Mouse (Mus musculus): ENCODE data around the gene Enpp3.

Enpp3 gene

GRCm38 (mm10) chr10:24842676-24843075 is at the start of gene Enpp3:
Gene Enpp3, minus strand, starts transcription at chr10:24842823.
- in situ Hi-C loops (cut with MboI, MseI): no loop called here

DNA sequence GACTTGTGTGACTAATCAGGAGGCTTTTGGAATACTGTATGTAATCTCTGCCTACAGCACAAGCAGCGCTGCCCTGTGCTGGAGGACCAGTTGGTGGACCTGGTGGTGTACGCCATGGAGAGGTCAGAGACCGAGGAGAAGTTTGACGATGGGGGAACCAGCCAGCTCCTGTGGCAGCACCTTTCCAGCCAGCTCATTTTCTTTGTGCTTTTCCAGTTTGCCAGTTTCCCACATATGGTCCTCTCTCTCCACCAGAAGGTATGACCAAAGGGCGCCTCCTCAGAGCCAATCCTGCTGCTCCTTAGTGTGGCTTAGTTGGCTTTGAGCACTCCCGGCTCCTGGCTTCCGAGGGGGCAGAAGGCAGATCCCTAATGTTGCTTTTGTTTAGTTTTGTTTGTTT is 45.7 kb upstream of the Enpp3 start:
- in situ Hi-C loops (cut with MboI, MseI): no loop called here

DNA sequence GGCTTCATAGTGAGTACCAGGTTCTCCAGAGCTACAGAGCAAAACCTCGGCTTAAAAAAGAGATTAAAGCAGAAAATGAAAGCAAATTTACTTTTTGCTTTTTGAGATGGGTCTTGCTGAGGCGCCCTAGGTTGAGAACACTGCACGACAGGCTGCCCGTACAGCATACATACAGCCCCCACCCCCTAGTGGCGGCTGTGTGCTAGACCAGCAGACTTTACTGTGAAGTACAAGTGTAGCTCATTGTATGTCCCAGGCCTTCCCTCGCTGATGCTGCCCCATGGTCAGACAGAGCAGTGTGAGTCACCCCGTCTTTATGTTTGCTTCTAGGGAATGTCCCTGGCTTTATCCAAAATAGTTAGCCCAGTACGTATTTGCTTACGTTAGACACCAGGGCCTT is 43.4 kb upstream of the Enpp3 start:
- in situ Hi-C loops (cut with MboI, MseI): no loop called here

- in situ Hi-C loops (cut with MboI, MseI): no loop called here
These were observed 31.0 kb upstream of the Enpp3 start for GRCm38 (mm10) chr10:24873624-24874023.

DNA sequence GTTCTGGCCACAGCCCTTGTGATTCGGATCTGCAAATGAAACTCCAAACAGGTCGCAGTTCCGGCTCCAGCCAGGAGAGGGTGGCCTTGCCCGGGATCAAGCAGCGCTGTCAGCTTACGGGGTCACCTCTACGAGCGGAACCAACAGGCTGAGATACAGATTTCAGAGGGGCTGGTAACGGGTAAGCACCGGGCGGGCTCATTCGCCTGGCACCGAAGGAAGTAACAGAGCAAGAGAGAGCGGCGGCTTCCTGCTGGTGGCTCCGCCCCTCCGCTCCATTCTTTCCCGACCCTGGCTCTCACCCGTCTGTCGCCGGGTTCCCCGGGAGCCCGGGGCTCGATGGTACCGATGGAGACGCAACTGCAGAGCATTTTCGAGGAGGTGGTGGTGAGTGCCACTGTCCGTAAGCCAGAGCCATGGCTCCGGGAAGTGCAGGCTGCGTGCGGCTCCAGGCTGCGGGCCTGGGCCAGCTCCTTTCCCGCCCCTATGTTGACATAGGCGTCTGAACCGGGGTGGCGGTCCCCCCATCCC is 27.2 kb upstream of the Enpp3 start, which contains the start of gene Med23:
TSS of gene Med23 (plus strand) at position 227 of the 531 bp plus-strand sequence.
- in situ Hi-C loops (cut with MboI, MseI): no loop called here

DNA sequence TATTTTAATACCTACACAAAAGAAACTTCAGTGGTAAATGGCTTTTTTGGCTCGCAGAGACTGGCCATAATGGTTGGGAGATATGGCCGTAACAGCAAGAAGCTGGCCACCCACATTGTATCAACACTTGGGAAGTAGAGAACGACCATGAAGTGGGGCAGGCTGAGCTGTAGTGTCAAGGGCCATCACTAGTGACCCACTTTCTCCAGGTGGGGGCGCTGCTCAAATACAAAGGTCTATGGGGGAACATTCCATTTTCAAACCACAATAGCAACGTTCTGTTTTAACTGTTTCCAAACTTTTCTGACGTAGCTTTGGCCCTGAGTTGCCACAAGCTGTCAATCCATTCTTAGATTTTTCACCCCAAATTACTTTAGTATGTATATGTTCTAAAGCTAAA is 21.8 kb upstream of the Enpp3 start:
- in situ Hi-C loops (cut with MboI, MseI): no loop called here

DNA sequence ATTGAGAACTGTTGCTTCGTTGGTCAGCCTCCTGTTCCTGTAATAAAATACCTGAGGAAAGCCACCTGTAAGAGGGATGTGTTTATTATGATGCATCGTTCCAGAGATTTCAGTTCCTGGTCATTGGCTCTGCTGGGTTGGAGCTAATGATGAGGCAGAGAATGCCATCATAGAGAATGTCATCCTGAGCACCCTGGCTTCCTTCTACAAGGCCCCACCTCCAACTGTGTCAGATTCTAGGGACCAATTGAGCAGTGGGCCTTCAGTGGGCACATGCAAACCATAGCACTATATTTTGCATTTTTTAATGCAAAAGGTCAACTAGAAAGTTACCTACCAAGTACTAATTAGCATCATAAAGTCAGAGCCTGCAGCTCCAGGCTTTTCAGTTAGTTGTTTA is 20.5 kb upstream of the Enpp3 start:
- in situ Hi-C loops (cut with MboI, MseI): no loop called here

- in situ Hi-C loops (cut with MboI, MseI): no loop called here
These were observed 625 bp downstream of the Enpp3 start for GRCm38 (mm10) chr10:24841998-24842397.

- in situ Hi-C loops (cut with MboI, MseI): no loop called here
These were observed 1.8 kb downstream of the Enpp3 start for GRCm38 (mm10) chr10:24840795-24841194.

DNA sequence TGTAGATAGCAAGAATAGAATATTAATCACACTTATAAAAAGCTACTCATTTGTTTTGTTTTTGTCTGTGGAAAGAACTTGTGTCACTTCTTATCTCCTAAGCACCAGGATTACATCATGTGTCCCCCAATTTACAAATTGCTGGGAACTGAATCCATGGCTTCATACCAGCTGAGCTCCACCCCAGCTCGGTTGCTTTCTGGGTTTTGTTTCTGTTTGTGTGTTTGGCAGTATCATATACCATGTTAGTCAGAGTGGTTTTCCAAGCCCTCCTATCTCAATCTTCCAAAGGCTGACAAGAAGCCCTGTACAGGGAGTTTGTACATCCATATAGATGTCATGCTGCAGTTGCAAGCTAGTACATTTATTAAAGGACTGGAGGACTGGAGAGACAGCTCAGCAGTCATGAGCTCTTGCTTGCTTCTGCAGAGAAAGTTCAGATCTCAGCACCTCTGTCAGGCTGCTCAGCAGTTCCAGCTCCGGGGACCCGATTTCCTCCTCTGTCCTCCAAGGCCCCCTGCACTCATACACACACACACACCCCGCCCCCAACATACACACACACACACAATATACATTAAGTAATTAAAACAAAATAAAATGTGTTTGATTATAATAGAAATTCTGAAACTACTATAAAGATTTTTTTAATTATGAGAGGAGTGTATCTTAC is 6.1 kb downstream of the Enpp3 start:
- in situ Hi-C loops (cut with MboI, MseI): loop anchor here (5.0 kb wide), 1 partner anchor 99 kb away; no protein-coding TSS in a partner anchor

- in situ Hi-C loops (cut with MboI, MseI): loop anchor here (5.0 kb wide), 1 partner anchor 99 kb away; no protein-coding TSS in a partner anchor
These were observed 6.8 kb downstream of the Enpp3 start for GRCm38 (mm10) chr10:24835702-24836342.

GRCm38 (mm10) chr10:24834634-24835371 is 7.8 kb downstream of the Enpp3 start:
- in situ Hi-C loops (cut with MboI, MseI): loop anchor here (5.0 kb wide), 1 partner anchor 98 kb away; no protein-coding TSS in a partner anchor

DNA sequence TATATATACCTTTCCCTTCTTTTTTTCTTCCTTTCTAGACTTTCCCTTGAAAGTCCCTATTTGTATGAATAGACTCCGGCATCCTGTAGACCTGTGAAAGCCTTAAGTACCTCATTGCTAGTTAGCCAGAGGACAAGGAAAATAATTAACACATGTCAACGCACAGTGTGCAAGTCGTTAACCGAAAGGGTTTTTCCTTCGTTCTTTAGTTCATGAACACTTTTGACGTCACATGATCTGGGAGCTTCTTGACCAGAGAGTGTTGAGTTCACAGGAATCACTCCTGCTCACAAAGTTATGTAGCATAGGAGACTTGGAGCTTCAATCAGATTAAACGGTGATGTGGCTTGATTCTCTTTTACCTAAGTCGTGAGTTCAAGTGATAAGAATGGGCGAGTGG is 10.3 kb downstream of the Enpp3 start:
- in situ Hi-C loops (cut with MboI, MseI): no loop called here

DNA sequence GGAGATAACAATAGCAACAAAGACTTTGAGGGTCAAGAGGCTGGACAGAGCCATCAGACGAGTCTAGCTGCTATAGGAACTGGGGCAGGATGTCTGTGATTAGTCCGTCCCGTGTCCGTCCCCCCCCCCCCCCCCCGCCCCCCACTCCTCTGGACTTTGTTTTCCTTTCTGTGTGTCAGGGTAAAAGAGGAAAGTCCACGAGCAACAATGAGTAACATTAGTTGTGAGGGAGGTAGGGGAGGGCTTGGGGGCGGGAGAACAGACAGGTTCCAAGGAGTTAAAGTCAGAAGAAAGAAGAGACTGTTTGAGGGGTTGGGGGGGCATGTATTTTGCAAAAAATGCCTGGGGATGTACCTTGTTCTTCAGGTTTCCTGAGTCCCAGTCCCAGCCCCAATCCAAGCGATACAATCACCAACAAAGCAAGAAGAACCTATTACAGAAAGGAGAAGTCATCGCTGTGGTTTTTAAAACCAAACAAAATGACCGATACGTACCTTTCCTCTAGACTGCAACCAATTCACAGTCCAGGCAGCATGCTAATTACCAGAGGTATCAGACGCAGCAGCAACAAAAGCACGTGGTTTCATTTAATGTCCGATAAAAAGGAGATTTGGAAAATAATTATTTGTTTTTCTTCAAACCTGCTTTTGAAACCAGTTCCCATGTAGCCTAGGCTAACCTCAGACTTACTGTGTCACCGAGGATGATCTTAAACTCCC is 11.1 kb downstream of the Enpp3 start:
- in situ Hi-C loops (cut with MboI, MseI): no loop called here

DNA sequence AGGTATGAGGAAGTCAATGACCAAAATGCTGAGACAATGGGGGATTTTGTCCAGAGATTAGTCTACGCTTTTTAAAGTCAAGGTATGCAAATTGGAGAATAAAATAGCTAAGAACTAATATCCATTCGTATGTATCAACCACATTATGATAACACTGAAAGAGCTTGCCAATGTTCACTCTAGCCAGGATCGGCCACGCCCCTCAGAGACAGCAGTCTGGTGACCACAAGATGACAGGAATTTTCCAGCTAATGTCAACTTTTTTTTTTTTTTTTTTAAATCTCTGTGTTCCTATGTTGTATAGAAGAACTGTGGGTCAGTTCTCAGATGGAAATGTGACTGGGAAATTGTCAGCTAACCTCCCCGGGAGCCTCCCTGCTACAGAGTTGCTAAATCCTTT is 12.2 kb downstream of the Enpp3 start:
- in situ Hi-C loops (cut with MboI, MseI): no loop called here

- in situ Hi-C loops (cut with MboI, MseI): no loop called here
These were observed 14.5 kb downstream of the Enpp3 start for GRCm38 (mm10) chr10:24828136-24828535.

DNA sequence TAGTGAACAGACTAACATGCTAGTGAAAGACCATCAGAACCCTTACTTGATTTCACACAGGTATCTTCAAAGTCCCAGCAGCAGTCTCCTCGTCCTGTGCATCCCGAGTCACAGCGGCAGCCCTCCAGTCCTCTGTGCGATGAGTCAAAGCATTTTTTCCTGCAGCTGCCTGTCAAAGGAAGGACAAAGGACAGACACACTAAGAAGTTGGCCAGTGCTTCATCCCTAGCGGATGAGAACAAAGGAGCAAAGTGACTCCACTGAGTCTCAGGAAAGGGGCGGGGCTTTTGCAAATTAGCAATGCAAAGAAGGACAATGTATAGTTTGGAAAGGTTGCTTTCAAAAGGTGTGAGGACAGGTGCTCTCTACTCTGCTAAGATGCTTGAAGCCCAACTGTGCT is 16.5 kb downstream of the Enpp3 start:
- in situ Hi-C loops (cut with MboI, MseI): no loop called here

DNA sequence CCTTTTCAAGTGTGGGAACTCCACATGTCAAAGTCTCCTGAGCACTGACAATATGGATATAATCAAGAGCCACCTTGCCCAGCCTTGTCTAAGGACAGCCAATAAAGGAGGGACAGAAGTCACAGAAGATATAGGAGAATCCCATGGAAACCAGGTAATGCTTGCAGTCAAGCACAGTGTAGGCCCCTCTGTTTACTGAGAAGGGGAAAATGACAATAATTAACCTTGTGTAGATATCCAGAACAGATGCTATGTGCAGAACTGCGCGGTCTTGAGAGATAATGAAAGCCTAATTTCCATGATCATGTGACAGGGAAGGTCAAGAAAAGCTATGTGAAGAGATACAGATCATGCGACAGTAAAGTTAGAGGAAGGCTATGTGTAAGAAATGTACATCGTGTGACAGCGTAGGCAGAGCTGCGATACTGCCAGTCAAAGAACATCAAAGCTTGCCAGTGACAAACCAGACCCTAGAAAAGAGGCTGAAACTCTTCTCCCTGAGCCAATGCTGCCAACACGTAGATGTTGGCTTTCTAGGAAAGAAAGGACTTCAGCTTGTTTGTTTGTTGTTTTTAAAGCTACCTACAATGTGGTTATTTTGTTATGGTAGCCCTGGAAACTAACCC is 17.1 kb downstream of the Enpp3 start:
- in situ Hi-C loops (cut with MboI, MseI): no loop called here

GRCm38 (mm10) chr10:24824621-24825020 is 18.0 kb downstream of the Enpp3 start:
- in situ Hi-C loops (cut with MboI, MseI): no loop called here

DNA sequence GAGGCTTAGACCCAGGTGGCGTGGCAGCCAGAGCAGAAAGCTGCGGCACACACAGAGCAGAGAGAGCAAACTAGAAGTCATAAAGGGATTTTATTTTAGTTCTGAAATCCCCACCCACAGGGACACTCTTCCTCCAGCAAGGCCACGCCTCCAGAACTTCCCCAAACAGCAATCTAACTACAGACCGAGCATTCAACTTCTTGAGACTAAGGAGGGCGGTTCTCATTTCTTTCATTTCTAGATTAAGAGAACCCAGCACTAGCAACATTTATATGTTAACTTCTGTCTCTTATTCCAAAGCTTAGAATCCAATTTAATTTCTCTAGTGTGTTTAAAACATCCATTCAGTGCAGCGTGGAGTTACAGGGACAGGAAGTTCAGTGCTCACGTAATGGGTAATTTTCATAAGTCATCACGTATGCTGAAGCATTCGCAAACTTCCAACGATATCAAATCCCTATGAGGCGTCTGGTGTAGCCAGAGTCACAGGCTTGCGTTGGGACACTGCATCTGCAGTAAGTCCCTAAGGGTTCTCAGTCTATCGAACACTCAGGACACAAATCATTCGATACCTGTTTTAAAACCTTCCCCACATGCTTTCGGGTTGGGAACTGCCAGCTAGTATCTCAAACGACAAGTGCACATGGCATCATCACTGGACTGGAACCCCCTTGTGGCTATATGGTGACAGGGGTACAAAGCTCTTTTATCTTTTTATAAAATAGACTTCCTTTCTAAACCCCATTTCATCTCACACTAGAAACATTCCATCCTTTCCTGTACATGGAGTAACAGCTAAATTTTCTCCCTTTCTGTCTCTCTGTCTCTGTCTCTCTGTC is 18.7 kb downstream of the Enpp3 start:
- in situ Hi-C loops (cut with MboI, MseI): no loop called here
